Mouse (Mus musculus): ENCODE data around the gene Scube1. TPM values are rescaled to one million over a fixed set of nuclear protein-coding genes. Genes with fewer than 3 reads are reported as not detected.

Gene Scube1
- polyA plus RNA-seq, 1 experiment from 2014 or later: 9.7 TPM

DNA sequence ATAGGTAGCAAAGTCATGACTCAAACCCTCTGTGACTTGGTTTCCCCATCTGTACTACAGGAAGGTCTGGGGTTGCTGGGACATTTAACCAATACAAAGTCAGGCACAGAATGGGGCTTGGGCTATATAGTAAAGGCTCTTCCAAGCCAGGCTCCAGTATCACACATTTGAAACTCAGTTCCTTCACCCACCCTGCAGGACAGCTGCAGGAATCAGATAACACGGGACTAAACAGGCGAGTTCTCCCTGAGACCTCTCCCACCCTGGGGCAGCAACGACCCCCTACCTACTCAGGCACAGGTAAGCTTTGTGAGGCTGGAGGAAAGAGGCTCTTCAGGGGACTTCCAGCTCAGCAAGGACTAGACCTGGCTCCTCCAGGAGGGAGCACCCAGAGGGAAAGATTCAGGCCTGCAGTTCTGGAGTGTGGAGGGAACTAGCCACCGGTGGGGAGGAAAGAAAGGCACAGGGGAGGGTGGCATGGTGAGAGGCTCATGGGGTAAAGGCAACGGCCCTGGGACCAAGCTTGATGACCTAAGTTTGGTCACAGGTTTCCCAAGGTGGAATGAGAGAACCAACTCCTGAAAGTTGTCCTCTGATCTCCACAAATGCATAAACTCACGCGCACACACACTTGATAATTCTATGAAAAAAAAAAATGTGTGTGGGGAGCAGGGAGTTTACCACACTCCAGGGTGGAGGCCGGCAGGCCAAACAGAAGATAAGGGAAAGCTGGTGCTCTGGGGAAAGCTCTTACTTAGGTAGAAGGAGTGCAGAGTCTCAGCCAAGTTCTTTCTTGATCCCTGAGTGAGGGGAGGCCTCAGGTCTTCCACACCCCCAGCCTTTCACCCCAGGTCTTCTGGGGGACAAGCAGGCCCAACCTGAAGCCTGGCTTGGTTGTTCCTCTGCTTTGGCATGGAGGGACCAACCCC is 132.3 kb downstream of the Scube1 start:
- Histone ChIP-seq H3K4me3 (no peak overlapping the region), H3K27me3 (no peaks in the 10 kb centered on the region), H3K9me3 (no peaks in the 10 kb centered on the region), H3K4me1 (peaks cover 24% of the 10 kb centered on the region), H3K9ac (no peak overlapping the region), H3K27ac (no peak overlapping the region), H3K36me3 (peaks cover 18% of the 10 kb centered on the region), H3K4me2 (0 out of 2 replicates have a peak overlapping the region, but pooled peaks have one; percentile 80)
- WGBS: 71% methylated on average over 8 of the region's 8 CpGs
- ATAC-seq (ENCODE audit: insufficient number of reproducible peaks, low FRiP score, low TSS enrichment, low read depth): no peak

DNA sequence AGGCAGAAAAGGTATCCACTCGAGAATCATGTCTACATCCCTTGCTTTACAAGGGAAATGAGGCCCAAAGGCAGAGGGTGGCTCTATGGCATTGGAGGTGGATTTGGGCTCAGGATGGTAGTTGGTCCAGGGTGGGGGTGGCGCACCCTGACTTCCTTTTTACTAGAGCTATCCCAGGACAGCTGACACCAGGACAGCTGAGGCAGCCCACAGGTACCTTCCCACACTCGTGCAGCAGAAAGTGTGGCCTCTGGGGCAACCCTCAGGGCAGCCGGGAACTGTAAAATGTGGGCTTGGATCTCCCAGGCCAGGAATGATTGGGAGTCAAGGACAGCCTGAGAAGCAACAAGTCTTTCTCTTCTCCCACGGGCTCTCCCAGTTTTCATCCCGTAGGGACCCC is 133.1 kb downstream of the Scube1 start:
- 77% methylated on average over 6 of the region's 6 CpGs for WGBS
- Histone ChIP-seq H3K4me3 (no peak overlapping the region), H3K27me3 (no peaks in the 10 kb centered on the region), H3K27ac (no peak overlapping the region), H3K36me3 (peaks cover 26% of the 10 kb centered on the region), H3K4me1 (peaks cover 24% of the 10 kb centered on the region), H3K4me2 (no peak overlapping the region), H3K9me3 (no peaks in the 10 kb centered on the region), H3K9ac (no peak overlapping the region; the same call in 1 of the 2 replicates)
- no peak for ATAC-seq (ENCODE audit: insufficient number of reproducible peaks, low FRiP score, low TSS enrichment, low read depth)

DNA sequence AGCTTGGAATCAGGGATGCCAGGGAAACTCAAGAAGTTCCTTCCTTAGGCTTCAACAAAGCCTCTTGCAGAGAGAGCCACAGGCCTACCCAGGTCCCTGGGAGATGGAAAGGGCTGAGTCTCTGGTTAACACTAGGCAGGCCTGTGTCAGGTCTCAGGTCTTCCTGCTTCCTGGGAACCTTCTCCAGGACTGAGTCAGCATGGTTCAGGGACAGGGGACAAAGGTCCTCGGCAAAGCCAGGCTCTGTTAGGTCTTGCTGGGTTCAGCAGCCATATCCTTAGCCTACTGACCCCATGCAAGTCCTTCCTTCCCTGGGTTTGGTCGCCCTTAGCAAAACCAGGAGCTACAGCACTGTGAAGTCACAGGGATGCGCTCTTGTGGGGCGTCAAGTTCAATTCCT is 134.0 kb downstream of the Scube1 start:
- H3K36me3 ChIP-seq: peaks cover 35% of the 10 kb centered on the region
- H3K4me1 ChIP-seq: peaks cover 24% of the 10 kb centered on the region
- 93% methylated on average over 4 of the region's 4 CpGs for WGBS
- no peak for ATAC-seq (ENCODE audit: insufficient number of reproducible peaks, low FRiP score, low TSS enrichment, low read depth)
- H3K4me2 ChIP-seq: no peak overlapping the region
- peaks cover 7% of the 10 kb centered on the region; the same call in 1 of the 2 replicates for H3K9me3 ChIP-seq
- no peak overlapping the region for H3K4me3 ChIP-seq
- H3K27me3 ChIP-seq: no peaks in the 10 kb centered on the region
- no peak overlapping the region for H3K9ac ChIP-seq
- no peak overlapping the region for H3K27ac ChIP-seq

DNA sequence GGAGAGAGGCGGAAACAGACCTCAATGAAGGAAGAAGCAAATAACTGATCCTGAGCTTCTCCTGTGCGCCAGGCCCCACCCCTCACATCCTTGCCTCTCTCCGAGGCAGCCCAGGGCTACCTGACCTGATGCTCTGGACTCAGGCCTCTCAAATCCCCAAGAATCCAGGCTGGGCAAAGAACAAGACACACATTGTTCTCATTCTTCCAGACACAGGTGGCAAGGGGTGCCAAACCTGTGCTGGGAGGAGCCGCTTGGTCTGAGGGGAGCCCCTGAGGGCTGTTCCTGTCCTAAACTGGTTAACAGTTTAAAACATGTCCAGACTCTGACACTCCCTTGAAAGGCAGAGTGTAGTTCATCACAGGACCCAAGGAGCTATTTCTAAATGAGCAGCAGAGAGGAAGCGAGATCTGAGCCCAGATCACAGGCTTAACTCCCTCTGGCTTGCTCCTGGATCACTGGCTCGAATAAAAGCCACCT is 140.0 kb downstream of the Scube1 start:
- ATAC-seq (ENCODE audit: insufficient number of reproducible peaks, low FRiP score, low TSS enrichment, low read depth): no peak
- 68% methylated on average over 6 of the region's 6 CpGs for WGBS

DNA sequence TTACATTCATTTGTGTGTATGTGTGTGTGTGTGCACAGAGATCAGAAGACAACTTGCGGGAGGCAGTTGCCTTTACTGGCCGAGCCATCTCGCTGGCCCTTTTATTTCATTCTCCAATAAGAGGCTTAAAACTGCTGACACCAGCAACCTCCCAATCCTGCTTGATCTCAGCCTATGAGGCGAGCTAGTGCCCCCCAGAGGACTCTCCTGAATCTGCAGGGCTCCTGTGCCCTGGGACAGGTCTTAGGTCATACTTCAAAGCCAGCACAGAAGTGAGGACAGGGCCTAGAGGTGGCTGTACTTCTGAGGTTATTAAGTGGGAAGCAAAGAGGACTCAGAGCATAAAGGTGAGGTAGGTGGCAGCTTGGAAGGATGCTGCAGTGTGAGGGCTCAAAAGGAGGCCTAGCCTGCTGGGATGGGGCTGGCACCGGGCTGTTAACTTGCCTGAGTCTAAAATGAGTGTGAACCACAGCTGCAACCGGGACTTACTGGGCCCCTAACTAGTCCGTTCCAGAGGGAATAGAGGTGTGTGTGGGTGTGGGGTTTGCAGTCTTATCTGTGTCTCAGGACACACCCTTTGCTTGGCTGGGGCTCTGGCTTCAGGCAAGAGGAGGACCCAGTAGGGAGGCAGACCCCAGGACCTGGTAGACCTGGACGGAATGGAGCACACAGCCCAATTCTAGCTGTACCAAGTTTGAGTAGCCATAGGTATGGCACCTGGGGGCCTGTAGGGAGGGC is 141.2 kb downstream of the Scube1 start:
- Histone ChIP-seq H3K9ac (no peak overlapping the region), H3K27ac (no peak overlapping the region), H3K36me3 (peaks cover 90% of the 10 kb centered on the region), H3K4me3 (no peak overlapping the region), H3K27me3 (no peaks in the 10 kb centered on the region), H3K4me2 (no peak overlapping the region), H3K4me1 (no peaks in the 10 kb centered on the region), H3K9me3 (peaks cover 7% of the 10 kb centered on the region; the same call in 1 of the 2 replicates)
- no peak for ATAC-seq (ENCODE audit: insufficient number of reproducible peaks, low FRiP score, low TSS enrichment, low read depth)
- 68% methylated on average over 8 of the region's 8 CpGs for WGBS

More for the DNA sequence above, 140.0 kb downstream of the Scube1 start:
- H3K4me2 ChIP-seq: no peak overlapping the region
- no peaks in the 10 kb centered on the region for H3K4me1 ChIP-seq
- peaks cover 85% of the 10 kb centered on the region for H3K36me3 ChIP-seq
- H3K27me3 ChIP-seq: no peaks in the 10 kb centered on the region
- H3K9me3 ChIP-seq: peaks cover 7% of the 10 kb centered on the region; the same call in 1 of the 2 replicates
- H3K27ac ChIP-seq: no peak overlapping the region
- H3K4me3 ChIP-seq: no peak overlapping the region
- H3K9ac ChIP-seq: no peak overlapping the region

DNA sequence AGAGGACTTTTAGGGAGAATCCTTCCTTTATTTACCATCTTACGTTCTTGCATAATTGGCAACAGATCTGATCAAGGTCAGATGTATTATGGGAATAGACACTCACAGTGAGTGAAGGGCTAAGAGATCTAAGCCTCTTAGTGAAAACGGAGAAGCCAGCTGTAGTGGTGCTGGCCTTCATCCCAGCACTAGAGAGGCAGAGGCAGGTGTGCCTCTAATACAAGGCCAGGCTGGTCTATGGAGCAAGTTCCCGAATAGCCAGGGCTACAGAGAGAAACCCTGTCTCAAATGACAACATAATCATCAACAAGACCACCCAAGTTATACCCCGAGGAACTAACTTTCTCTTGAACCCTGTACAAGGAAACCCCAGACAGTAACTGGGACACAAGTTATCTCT is 141.9 kb downstream of the Scube1 start:
- Histone ChIP-seq H3K4me3 (no peak overlapping the region), H3K4me2 (no peak overlapping the region), H3K27me3 (no peaks in the 10 kb centered on the region), H3K36me3 (peaks cover 90% of the 10 kb centered on the region), H3K27ac (no peak overlapping the region), H3K4me1 (no peaks in the 10 kb centered on the region), H3K9ac (no peak overlapping the region), H3K9me3 (peaks cover 7% of the 10 kb centered on the region; the same call in 1 of the 2 replicates)
- ATAC-seq (ENCODE audit: insufficient number of reproducible peaks, low FRiP score, low TSS enrichment, low read depth): no peak
- 65% methylated on average over 4 of the region's 4 CpGs for WGBS

DNA sequence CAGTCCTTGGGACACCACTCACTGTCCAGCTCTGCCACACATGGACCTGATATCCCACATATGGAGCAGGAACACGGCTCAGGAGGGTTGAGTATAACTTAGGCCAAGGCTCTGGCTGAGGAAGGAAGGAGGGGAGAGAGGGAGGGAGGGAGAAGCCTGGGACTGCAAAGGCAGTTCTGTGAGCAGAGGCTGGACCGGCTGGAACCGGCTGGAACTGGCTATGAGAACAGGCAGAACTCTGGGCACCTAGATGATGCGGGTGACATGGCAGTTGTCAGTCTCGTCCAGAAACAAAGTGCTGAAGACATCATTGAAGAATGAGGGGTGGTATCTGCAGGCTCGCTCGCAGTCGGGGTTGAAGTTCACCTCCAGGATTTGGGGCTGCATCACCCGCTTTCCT is 148.2 kb downstream of the Scube1 start:
- no peak for ATAC-seq (ENCODE audit: insufficient number of reproducible peaks, low FRiP score, low TSS enrichment, low read depth)
- WGBS: 92% methylated on average over 9 of the region's 9 CpGs
- Histone ChIP-seq H3K27ac (no peak overlapping the region), H3K36me3 (peaks cover 76% of the 10 kb centered on the region), H3K27me3 (no peaks in the 10 kb centered on the region), H3K4me1 (no peaks in the 10 kb centered on the region), H3K9ac (no peak overlapping the region), H3K9me3 (no peaks in the 10 kb centered on the region), H3K4me2 (no peak overlapping the region), H3K4me3 (no peak overlapping the region)

DNA sequence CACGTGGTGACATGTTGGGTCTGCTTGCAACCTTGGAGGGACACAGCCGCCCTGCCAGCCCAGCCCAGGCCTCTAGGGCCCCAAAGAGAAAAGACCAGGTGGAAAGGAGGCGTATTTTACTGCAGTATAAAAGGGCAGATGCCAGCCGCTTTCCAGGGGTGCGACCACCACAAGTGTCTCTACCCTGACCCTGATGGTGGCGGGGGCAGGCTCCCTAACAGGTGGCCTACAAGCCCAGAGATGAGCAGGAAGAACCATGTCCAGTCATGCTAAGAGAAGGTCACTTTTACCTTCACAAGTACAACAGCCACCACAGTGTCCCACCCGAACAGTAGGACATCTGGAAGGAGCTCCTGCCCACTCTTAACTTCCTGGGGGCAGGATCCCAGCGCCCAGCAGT is 149.3 kb downstream of the Scube1 start:
- Histone ChIP-seq H3K27ac (no peak overlapping the region), H3K9me3 (no peaks in the 10 kb centered on the region), H3K36me3 (peaks cover 65% of the 10 kb centered on the region), H3K9ac (no peak overlapping the region), H3K27me3 (no peaks in the 10 kb centered on the region), H3K4me3 (no peak overlapping the region), H3K4me2 (no peak overlapping the region), H3K4me1 (no peaks in the 10 kb centered on the region)
- WGBS: 89% methylated on average over 8 of the region's 8 CpGs
- no peak for ATAC-seq (ENCODE audit: insufficient number of reproducible peaks, low FRiP score, low TSS enrichment, low read depth)

DNA sequence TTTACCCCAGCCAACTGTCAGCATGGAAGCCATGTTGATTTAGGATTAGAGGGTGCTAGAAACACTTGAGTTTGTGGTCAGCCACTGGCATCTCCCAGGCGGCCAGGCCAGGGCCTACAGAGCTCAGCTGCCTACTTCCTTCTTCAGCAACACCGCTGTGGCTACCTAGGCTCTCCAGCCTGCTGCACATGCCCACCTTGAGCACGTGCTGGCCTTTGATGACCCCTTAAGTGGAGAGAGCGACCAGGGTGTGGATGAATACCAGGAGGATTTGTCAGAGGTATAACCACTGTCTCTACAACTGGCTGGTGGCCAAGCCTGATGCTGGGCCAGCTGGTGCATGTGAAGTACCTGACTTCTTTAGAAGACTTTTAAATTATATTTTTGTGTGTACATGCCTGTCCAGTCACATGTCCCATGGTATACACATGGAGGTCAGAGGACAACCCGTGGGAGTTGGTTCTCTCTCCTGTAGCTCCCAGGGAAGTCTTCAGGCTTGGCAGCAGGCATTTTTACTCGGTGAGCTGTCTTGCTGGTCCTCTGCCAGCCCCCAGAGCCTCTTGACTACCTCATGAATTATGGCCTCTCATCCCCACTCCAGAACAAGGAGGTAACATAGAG is 150.0 kb downstream of the Scube1 start:
- no peaks in the 10 kb centered on the region for H3K4me1 ChIP-seq
- H3K27me3 ChIP-seq: no peaks in the 10 kb centered on the region
- 81% methylated on average over 6 of the region's 6 CpGs for WGBS
- no peak overlapping the region for H3K4me2 ChIP-seq
- ATAC-seq (ENCODE audit: insufficient number of reproducible peaks, low FRiP score, low TSS enrichment, low read depth): no peak
- no peaks in the 10 kb centered on the region for H3K9me3 ChIP-seq
- H3K4me3 ChIP-seq: no peak overlapping the region
- H3K9ac ChIP-seq: no peak overlapping the region
- peaks cover 59% of the 10 kb centered on the region for H3K36me3 ChIP-seq
- H3K27ac ChIP-seq: no peak overlapping the region

DNA sequence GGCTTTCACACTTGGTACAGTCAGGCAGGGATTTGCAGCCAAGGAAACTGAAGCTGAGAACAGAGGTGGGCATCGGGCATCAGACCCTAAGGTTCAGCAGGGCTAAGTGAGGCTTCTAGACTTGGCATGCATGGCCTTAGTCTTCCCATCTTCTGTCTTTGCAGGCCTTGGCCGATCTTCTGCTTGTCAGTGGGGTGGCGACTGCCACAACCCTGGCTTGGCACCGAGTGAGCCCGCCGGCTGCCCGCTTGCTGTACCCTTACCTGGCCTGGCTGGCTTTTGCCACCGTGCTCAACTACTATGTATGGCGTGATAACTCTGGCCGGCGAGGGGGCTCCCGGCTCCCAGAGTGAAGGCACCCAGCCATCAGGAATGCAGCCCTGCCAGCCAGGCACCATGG is 151.2 kb downstream of the Scube1 start:
- Histone ChIP-seq H3K27ac (no peak overlapping the region), H3K9ac (no peak overlapping the region), H3K27me3 (no peaks in the 10 kb centered on the region), H3K4me2 (no peak overlapping the region), H3K4me3 (no peak overlapping the region), H3K9me3 (no peaks in the 10 kb centered on the region), H3K4me1 (no peaks in the 10 kb centered on the region), H3K36me3 (peaks cover 48% of the 10 kb centered on the region)
- no peak for ATAC-seq (ENCODE audit: insufficient number of reproducible peaks, low FRiP score, low TSS enrichment, low read depth)
- WGBS: 97% methylated on average over 12 of the region's 12 CpGs

DNA sequence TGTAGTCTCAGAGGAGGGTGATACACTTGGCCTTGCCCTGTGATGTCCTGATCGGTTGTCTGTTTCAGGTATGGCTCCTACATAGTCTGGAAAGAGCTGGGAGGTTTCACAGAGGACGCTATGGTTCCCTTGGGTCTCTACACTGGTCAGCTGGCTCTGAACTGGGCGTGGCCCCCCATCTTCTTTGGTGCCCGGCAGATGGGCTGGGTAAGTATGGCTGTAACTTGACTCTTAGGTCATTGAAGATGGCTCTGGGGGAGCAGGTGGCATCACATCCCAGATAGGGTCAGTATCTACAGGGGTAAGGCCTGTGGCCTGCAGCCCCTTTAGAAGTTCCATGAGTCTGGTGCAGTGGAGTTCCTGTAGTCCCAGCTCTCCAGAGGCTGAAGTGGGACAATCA is 152.7 kb downstream of the Scube1 start:
- Histone ChIP-seq H3K27ac (no peak overlapping the region), H3K27me3 (no peaks in the 10 kb centered on the region), H3K4me3 (no peak overlapping the region), H3K9me3 (no peaks in the 10 kb centered on the region), H3K36me3 (peaks cover 33% of the 10 kb centered on the region), H3K4me2 (no peak overlapping the region), H3K4me1 (no peaks in the 10 kb centered on the region), H3K9ac (no peak overlapping the region)
- no peak for ATAC-seq (ENCODE audit: insufficient number of reproducible peaks, low FRiP score, low TSS enrichment, low read depth)
- 81% methylated on average over 4 of the region's 4 CpGs for WGBS
